Mouse (Mus musculus) retina, postnatal 7 days (tissue): ENCODE data around the gene Ubl3.

Experiments
- DNase-seq: peaks from one replicate; pipeline ENCODE4 v3.0.0-alpha.2; 2012; ENCODE audit warnings: low read depth, low spot score

Gene Ubl3

GRCm38 (mm10) chr5:148563281-148563680, 10.7 kb upstream of the Ubl3 start:
- no peak for DNase-seq

DNA sequence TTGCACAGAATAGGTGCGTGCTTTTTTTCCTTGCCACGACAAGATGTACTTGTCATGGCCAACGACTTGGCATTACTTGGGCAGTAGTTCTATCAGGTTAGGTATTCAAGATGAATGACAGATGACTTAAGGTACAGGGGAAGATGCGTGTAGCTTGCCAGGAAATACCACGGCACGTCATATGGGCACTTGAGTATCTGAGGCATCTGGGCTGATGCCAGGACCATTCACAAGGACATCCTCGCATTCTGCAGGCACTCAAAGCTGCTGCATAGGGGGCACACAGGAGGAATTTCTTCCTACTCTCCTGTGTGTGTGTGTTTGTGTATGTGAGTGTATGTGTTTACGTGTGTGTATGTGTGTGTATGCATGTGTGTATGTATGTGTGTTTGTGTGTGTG, 9.6 kb upstream of the Ubl3 start:
- DNase-seq = no peak

DNA sequence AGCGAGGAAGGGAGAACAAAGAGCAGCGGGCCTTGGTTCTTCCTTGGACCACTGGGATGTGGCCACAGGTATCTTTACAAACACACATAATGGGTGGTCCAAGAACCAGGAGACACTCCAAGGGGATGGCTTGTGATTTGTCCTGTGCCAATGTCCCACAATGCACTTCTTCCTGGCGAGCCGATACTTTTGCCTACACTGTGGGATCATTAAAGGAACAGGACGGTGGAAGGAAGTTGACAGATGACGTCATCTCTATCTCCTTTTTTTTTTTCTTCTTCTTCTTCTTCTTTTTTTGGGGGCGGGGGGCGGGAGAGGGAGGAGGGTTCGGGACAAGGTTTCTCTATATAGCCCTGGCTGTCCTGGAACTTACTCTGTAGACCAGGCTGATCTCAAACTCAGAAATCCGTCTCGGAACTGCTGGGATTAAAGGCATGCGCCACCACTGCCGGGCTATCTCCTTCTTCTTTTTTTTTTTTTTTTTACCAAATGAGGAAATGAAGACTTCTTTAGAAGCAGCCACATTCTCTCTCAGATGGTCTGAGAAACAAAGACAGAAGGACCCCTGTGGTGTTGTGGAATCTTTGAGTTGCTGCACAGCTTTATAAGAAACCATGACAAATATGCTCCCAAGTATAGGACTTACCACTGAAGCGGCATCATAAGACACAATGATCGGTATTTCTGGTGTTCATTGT, 6.8 kb upstream of the Ubl3 start:
- DNase-seq = no peak

- no peak for DNase-seq
Measured at GRCm38 (mm10) chr5:148558472-148558871, 5.9 kb upstream of the Ubl3 start.

DNA sequence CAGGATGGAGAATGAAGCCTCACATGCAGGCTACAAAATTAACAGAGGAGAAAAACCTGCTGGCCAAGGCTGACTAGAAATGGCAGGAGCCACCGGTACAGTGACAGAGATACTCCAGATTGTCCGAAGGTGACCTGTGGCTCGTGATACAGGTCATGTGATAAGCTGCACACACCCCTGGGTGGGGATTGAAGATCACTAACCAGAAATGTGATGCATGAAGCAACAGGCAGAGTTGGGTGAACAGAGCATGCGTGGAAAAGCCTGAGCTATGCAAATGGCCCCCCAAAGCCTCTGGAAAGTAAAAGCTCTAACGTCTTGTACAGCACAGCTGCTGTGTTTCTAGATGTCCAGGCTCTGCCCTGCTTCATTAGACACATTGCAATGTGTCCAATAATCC, 3.9 kb upstream of the Ubl3 start:
- no peak for DNase-seq

DNA sequence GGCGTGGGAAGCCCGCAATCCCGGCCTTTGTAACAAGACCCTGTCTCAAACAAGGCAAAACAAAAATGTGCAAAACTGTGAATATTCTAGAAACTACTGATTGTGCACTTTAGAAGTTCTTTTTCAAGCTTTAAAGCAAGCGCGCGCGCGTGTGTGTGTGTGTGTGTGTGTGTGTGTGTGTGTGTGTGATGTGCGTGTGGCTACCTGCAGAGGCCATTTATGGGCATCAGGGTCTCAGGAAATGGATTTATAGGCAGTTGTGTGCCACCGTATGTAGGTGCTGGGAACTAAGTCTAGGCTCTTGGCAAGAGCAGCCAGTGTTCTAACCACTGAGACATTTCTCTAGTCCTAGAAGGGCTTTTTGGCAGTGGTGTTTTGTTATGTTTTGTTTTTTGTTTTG, 2.6 kb upstream of the Ubl3 start:
- DNase-seq = no peak

- no peak for DNase-seq
Measured at GRCm38 (mm10) chr5:148554701-148555100, 2.1 kb upstream of the Ubl3 start.

DNA sequence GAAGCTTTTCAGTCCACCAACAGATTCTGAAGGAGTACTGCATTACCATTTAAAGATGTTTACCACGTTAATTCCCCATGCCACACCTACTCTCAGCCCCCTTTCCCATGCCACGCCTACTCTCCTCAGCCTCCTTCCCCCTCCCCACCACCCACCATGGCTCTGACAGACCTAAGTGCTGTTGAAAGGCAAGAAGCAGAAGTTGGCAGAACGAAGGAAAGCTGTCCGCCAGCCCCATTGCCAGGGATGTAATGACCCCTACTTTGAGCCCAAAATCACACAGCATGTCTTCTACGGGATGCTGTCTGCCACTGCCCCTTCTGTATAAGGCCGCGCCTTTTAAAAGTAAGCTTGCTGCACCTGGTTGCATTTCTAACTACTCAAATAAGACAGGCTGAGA, 1.7 kb upstream of the Ubl3 start:
- DNase-seq = no peak

DNA sequence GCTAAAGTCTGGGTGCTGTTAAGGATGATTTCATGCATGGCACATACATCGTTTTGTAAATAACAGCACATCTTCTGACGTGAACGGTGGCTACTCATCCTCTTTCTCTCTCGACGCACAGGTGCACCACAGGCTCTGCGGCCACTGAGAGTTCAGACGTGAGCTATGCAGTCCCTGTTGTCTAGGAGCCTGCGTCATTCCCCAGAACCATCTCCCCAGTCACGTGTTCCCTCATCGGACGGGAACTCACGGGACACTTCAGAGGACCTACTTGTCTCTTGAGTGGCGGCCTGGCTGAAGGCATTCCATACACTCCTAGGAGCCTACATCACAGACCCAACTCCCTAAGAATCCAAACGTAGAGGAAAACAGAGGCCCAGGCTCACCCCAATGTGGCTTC, 1.1 kb upstream of the Ubl3 start:
- DNase-seq = no peak

GRCm38 (mm10) chr5:148551764-148552136, 839 bp downstream of the Ubl3 start:
- no peak for DNase-seq

DNA sequence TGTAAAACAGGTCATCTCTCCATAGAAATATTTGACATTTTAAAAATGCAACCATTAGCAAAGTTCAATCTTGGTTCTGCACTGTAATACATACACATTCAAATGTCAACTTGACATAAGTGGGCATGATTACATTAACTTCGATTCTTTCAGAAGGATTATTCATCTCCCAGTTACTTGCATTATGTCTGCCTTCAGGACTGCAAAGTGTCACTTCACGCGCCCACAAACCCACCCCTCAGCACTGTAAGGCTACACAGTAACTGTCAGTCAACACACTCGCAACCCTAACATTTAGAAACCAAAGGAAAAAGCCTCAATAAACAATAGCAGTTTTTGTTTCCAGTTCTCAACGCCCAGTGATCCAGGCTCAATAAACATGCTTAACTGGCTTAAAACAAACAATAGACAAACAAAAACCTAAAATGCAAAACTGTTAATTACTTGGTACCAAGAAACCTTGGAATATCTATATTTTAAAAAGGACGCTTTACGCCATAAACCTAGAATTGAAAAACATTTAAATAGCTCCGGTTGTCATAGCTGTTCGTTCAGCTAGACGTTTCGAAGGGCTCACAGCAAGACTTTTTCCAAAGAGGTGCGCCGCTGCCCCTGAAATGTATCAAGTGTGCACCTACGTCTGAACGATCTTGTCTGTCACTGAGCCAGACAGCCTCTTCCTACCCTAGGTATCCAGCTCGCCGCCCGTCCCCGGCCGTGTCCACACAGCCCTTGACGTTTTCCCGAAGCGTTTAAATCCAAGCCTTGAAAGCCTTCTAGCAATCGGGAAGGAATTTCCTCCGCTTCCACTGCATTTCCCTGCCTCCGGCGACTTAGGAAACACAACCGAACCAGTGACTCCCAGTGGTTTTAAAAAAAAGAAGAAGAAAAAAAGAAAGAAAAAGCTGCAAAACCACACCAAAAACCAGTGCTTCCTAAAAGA, 1.5 kb downstream of the Ubl3 start:
- DNase-seq = no peak

- DNase-seq = no peak
Measured at GRCm38 (mm10) chr5:148550393-148550792, 2.2 kb downstream of the Ubl3 start.

DNA sequence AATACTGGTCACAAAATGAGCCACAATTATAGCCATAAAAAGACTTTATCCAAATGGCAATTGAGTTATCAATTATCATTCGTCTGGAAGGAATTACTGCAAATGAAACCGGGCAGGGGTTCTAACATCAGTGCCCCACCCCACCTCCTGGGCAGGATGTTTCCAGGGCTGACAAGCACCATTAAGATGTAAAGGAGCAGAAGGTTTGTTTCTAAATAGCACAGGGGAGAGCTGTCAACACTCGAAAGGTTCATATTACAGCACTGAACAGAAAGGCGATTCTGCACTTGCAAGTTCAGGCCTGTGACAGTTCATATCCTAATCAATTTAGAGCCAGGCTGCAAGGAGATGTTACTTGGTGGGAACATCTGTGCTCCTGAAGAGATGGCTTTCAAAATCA, 3.3 kb downstream of the Ubl3 start:
- no peak for DNase-seq

- DNase-seq = no peak
Measured at GRCm38 (mm10) chr5:148548568-148548967, 4.0 kb downstream of the Ubl3 start.

DNA sequence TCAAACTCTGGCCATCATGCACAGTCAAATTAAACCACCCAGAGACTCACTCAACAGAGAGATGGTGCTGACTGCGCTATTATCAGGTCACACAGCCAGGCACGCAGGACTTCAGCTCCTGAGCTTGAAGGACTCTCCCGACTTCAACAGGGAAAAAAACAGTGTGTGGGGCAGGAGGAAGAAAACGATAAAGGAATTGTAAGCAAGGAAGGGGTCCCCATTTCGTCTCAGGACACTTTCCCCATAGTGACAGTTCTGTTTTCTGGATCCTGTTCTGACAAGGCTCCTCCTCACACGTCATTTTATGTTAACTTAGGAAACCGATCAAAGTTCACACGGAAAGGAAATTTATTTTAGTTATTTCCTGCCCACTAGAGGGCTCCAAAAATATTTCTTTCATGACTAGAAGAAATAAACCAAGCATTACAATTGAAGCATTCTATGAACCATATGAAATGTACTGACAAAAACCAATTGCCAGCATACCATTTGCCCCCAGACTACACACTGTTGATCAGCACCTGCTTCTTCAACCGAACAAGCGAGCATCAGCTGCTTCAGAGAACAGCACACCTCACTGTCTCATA, 4.6 kb downstream of the Ubl3 start:
- no peak for DNase-seq

GRCm38 (mm10) chr5:148546970-148547369, 5.6 kb downstream of the Ubl3 start:
- no peak for DNase-seq

DNA sequence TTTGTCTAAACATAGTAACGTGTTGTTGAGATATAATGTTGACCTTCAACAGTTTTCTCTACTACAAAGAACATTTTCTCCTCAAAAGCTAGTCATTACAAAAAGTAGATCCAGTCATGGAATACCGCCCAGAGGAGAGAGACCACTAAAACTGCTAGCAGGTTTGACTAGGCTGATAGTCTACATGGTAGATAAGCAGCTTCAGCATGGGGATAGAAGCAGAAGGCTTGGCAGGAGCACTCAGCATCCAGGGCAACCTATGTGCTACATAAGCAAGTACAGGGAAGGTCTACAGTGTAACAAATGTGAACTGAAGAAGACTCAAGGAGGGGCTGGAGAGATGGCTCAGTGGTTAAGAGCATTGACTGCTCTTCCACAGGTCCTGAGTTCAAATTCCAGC, 7.9 kb downstream of the Ubl3 start:
- no peak for DNase-seq

DNA sequence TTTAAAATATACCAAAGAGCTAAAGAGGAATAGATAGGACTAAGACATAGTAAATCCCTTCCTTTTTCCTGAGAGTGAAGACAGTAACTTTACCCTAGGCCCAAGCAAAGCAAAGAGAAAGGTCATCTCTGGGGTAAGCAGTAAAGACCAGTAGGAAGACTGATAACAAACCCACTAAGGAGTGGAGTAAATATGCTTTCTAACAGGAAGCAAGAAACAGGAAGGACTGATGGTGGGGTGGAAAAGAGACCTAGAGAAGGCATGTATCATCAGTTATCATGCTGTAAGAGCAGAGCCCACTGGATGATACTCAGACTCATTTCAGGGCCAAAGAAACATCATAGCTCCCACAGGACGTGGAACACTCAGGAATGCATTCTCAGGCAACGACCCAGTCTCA, 10.4 kb downstream of the Ubl3 start:
- no peak for DNase-seq

GRCm38 (mm10) chr5:148535669-148536430, 16.7 kb downstream of the Ubl3 start:
- no peak for DNase-seq

DNA sequence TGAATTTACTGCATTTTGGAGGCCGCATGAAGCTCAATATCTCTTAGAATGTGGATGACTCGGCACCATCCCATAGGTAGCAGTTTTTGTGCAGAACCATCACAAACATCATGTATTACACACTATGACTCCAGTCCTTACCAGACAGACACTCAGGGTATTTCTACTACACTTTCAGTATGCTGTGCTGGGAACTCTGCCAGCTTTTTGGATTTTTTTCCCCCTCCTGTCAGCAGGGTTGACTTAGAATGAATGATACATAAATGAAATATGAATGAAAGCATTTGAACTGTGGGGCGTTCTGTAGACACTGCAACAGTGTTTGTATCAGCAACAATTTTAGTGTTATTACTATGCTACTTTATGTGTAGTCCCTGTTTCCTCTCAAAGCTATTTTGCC, 17.9 kb downstream of the Ubl3 start:
- DNase-seq = no peak

DNA sequence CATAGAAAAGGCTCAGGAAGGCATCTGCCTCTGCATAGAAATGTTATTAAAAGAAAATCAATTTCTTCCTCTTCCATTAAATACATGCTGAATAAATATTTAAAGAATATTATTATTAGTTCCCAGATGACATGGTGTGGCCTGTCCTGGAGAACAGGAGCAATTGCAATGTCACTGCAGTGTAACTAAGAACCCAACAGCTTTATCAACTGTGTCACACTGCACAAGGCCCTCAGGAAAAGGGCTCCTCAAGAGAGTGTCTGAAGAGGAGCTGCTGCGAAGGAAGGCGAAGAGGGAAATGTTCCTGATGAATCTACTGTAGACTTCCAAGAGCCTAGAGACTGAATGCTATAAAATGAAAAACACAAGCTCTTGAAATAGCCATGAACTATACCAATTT, 18.7 kb downstream of the Ubl3 start:
- no peak for DNase-seq

DNA sequence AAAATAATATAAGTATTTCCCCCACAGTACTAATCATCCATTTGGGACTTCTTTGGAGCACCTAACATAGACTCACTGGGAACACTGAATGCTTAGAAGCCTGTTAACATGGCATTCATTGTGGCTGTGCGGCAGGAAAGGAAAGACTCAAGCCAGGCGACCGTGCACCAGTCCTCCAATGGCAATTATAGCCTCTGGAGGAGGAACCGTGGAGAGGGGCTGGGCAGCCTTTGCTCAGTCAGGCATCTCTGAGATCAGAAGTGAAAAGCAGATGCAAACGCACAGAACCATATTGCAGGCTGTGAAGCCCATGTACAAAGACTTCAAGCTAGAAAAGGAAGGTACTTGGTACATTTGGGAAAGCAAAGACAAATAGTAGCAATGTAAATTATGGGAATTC, 20.4 kb downstream of the Ubl3 start:
- DNase-seq = no peak
